Mouse (Mus musculus) heart, embryonic 12.5 days (tissue): Measurements from ENCODE around the gene Rexo4. TPM values are rescaled to one million over a fixed set of nuclear protein-coding genes. Genes with fewer than 3 reads are reported as not detected.

Experiments
- ATAC-seq: fragments of 200-750 bp; cut with Nextera tagmentation; 2 replicates; pipeline ENCODE4 v1.8.0; 2017; ENCODE audit warnings: moderate TSS enrichment, moderate library complexity; ENCODE audit not compliant: insufficient number of reproducible peaks, low FRiP score
- H3K27ac ChIP-seq: fragments of 300-500 bp; sonication (generic); 2 replicates; pipeline ENCODE4 v1.5.1; 2016; ENCODE audit warnings: mild to moderate bottlenecking, moderate library complexity; ENCODE audit not compliant: poor library complexity, severe bottlenecking
- H3K27me3 ChIP-seq: fragments of 300-500 bp; sonication (generic); replicated peaks from 2 replicates; pipeline ENCODE4 v1.6.1; 2016; ENCODE audit warnings: mild to moderate bottlenecking, moderate library complexity
- H3K36me3 ChIP-seq: fragments of 300-500 bp; sonication (generic); 2 replicates; pipeline ENCODE4 v1.6.1; 2016; ENCODE audit warnings: mild to moderate bottlenecking, moderate library complexity
- H3K4me1 ChIP-seq: fragments of 300-500 bp; sonication (generic); replicated peaks from 2 replicates; pipeline ENCODE4 v1.6.1; 2016; ENCODE audit warnings: mild to moderate bottlenecking
- H3K4me2 ChIP-seq: fragments of 300-500 bp; sonication (generic); 2 replicates; pipeline ENCODE4 v1.6.1; 2016; ENCODE audit warnings: mild to moderate bottlenecking, moderate library complexity
- H3K4me3 ChIP-seq: fragments of 300-500 bp; sonication (generic); 2 replicates; pipeline ENCODE4 v1.5.1; 2016; ENCODE audit warnings: mild to moderate bottlenecking
- H3K9ac ChIP-seq: fragments of 300-500 bp; sonication (generic); 2 replicates; pipeline ENCODE4 v1.6.1; 2016; ENCODE audit warnings: mild to moderate bottlenecking, moderate library complexity
- H3K9me3 ChIP-seq: fragments of 300-500 bp; sonication (generic); replicated peaks from 2 replicates; pipeline ENCODE4 v1.6.1; 2016; ENCODE audit warnings: mild to moderate bottlenecking, moderate library complexity
- WGBS: fragments of 180-500 bp; shearing (Covaris S2); methylation state at CpG from one replicate; pipeline ENCODE4 v1.1.7; 2016; 5-methylcytosine and 5-hydroxymethylcytosine counted together
- polyA plus RNA-seq: library from polyadenylated mRNA; unstranded; fragments of >200 nt; fragmentation: Nextera tagmentation; extraction: Ambion mirVana; gene quantifications from 2 replicates; pipeline ENCODE4 v1.2.1, GENCODE M21; 2016

Rexo4 gene
- polyA plus RNA-seq, 1 experiment from 2014 or later = 27.7 TPM

DNA sequence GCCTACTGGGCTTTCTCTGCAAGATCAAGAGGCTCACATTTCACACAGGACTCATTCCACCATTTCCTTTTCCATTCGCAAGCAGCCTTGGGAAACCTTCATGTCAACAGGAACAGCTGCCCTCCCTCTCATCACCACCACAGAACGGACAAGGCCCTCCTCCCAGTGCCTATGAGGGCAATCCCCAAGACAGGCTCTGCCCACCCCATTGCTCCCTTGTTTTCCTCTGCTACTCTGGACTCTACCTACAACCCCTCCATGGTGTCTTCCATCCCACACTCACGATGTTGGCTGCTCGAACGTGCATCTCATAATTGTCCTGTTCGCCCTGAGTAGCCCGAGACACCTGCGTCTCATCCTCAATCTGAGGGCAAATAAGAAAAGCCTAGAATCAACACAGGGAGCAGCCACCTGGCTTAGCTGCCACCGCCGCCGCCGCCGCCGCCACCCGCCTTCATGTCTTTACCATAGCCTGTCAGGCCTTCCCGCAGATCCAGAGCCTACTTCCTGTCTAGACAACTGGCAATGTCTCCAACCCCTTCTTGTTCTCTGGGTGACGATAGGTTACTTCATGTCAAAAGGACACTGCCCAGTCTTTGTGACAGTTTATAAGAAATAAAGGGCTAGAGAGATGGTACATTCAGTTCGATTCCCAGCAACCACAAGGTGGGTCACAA is 55.3 kb downstream of the Rexo4 start:
- Histone ChIP-seq H3K4me3 (peak overlapping the region; percentile 79), H3K36me3 (peaks cover 64% of the 10 kb centered on the region), H3K9ac (peak overlapping the region; percentile 58), H3K4me2 (peak overlapping the region; percentile 95), H3K27ac (no peak overlapping the region), H3K27me3 (no peaks in the 10 kb centered on the region), H3K4me1 (peaks cover 37% of the 10 kb centered on the region), H3K9me3 (no peaks in the 10 kb centered on the region)
- no peak for ATAC-seq
- WGBS = 77% methylated on average over 18 of the region's 18 CpGs

DNA sequence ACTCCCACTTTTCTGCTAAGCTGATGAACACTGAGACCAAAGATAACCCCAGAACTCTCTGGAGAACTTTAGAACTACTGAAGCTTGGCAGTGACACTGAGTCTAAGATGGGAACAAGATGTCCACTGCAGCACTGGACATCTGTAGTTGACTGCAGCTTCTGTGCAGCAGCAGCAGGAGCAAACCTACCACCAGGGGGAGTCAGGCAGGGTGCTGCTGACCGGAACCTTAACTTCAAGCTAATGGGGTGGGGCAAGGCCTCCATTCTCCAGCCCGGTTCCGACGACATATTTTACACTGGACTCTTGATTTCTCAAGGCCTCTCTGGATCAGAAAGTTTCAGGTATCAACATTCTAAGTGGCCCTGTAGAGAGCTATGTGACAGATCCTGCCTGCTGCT is 57.1 kb downstream of the Rexo4 start:
- H3K27me3 ChIP-seq = no peaks in the 10 kb centered on the region
- 58% methylated on average over 4 of the region's 4 CpGs for WGBS

DNA sequence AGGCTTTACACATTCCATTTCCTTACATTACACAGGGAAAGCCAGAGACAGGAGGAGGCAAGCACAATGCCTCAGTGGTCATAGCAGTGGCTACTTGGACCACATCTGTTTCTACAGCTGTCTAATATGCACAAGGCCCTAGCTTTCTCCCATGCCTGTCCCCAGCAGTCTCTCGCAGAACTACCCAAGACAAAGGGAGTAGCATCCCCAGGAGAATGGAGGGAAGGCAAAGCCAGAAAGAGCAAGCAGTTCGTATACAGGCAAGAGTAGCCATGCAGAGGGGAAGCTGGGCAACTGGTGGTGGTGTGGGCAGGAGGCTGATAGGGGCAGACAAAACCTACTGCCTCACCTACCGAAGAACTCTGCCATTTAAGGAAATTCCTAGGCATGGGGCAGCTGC is 57.8 kb downstream of the Rexo4 start:
- WGBS = 92% methylated on average over 3 of the region's 3 CpGs

More for the DNA sequence above, 57.1 kb downstream of the Rexo4 start:
- Histone ChIP-seq H3K27ac (no peak overlapping the region), H3K4me2 (no peak overlapping the region), H3K9me3 (no peaks in the 10 kb centered on the region), H3K4me3 (no peak overlapping the region), H3K36me3 (peaks cover 47% of the 10 kb centered on the region), H3K4me1 (peaks cover 34% of the 10 kb centered on the region), H3K9ac (no peak overlapping the region)
- no peak for ATAC-seq

DNA sequence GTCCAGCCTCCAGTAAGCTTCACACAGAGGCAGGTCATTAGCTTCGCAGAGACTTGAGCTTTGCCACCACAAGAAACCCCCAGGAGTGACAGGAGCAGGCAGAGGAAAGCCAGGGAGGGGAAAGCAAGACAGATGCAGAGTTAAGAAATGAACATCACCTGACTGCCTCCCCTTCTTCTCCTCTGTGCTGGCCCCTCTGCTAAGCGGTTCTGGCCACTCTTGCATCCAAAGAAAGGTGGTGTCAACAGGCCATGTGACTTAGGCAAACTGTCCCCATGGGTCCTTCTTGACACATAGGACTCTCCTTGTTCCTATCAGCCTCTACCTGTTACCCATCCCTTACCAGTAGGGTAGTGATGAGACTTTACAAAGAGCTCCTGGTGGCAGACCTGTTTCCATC is 58.2 kb downstream of the Rexo4 start:
- peaks cover 39% of the 10 kb centered on the region for H3K36me3 ChIP-seq
- H3K4me3 ChIP-seq = no peak overlapping the region
- H3K4me1 ChIP-seq = peaks cover 36% of the 10 kb centered on the region
- no peaks in the 10 kb centered on the region for H3K27me3 ChIP-seq
- no peak for ATAC-seq
- no peaks in the 10 kb centered on the region for H3K9me3 ChIP-seq
- H3K27ac ChIP-seq = no peak overlapping the region
- 93% methylated on average over 2 of the region's 2 CpGs for WGBS
- H3K9ac ChIP-seq = no peak overlapping the region
- no peak overlapping the region for H3K4me2 ChIP-seq

More for the DNA sequence above, 57.8 kb downstream of the Rexo4 start:
- Histone ChIP-seq H3K27me3 (no peaks in the 10 kb centered on the region), H3K4me3 (no peak overlapping the region), H3K9ac (no peak overlapping the region), H3K36me3 (peaks cover 40% of the 10 kb centered on the region), H3K27ac (no peak overlapping the region), H3K4me1 (peaks cover 34% of the 10 kb centered on the region), H3K4me2 (no peak overlapping the region), H3K9me3 (no peaks in the 10 kb centered on the region)
- no peak for ATAC-seq

Other genes starting within 250 kb of the Rexo4 start
- not detected in 2 replicates for gene Abo, start 99.4 kb downstream of the Rexo4 start, polyA plus RNA-seq
- gene Surf6, start 61.5 kb downstream of the Rexo4 start, polyA plus RNA-seq = 16.0 and 18.6 TPM in 2 replicates
- gene Med22, start 53.7 kb downstream of the Rexo4 start, polyA plus RNA-seq = 38.4 and 38.9 TPM in 2 replicates
- gene Rpl7a, start 53.6 kb downstream of the Rexo4 start, polyA plus RNA-seq = 333 and 341 TPM in 2 replicates
- gene Surf2, start 48.0 kb downstream of the Rexo4 start, polyA plus RNA-seq = 30.5 and 31.4 TPM in 2 replicates
- gene Surf1, start 47.9 kb downstream of the Rexo4 start, polyA plus RNA-seq = 39.2 and 40.5 TPM in 2 replicates
- gene Surf4, start 30.5 kb downstream of the Rexo4 start, polyA plus RNA-seq = 202 and 205 TPM in 2 replicates
- gene Stkld1, start 30.3 kb downstream of the Rexo4 start, polyA plus RNA-seq = 0.19 and 0.20 TPM in 2 replicates
- not detected in 2 replicates for gene Adamts13, start 9.0 kb upstream of the Rexo4 start, polyA plus RNA-seq
- 40.0 and 41.6 TPM in 2 replicates for gene Cacfd1, start 45.5 kb upstream of the Rexo4 start, polyA plus RNA-seq
- gene Slc2a6, start 63.6 kb upstream of the Rexo4 start, polyA plus RNA-seq = 0.10 and 0.47 TPM in 2 replicates
- gene Mymk, start 107.8 kb upstream of the Rexo4 start, polyA plus RNA-seq = 0.17 and 0.18 TPM in 2 replicates
- 10.9 and 12.2 TPM in 2 replicates for gene Adamtsl2, start 115.0 kb upstream of the Rexo4 start, polyA plus RNA-seq
- gene Fam163b, start 178.1 kb upstream of the Rexo4 start, polyA plus RNA-seq = 0.50 and 0.56 TPM in 2 replicates
- gene Dbh, start 200.8 kb upstream of the Rexo4 start, polyA plus RNA-seq = 0.15 and 0.28 TPM in 2 replicates